Mouse (Mus musculus) c-Kit-positive CD71-positive TER-119-negative erythroid progenitor cells, embryonic 14.5 days (primary cell): ENCODE data around the gene Stpg4.

Experiments
- DNase-seq: peaks from one replicate; pipeline ENCODE4 v3.0.0-alpha.2; 2013; ENCODE audit warnings: low read depth

Gene Stpg4

GRCm38 (mm10) chr17:87446767-87447611, 19.4 kb upstream of the Stpg4 start, which contains the start of gene Calm2:
Gene Calm2, minus strand, starts transcription at chr17:87446935.
- DNase-seq, result peak; percentile 90

GRCm38 (mm10) chr17:87445917-87446766, 18.6 kb upstream of the Stpg4 start:
- DNase-seq, result no peak

GRCm38 (mm10) chr17:87445337-87445916, 17.9 kb upstream of the Stpg4 start:
- DNase-seq, result peak; percentile 24

GRCm38 (mm10) chr17:87444763-87445162, 17.2 kb upstream of the Stpg4 start:
- DNase-seq, result no peak

- no peak for DNase-seq
These were observed 14.0 kb upstream of the Stpg4 start for GRCm38 (mm10) chr17:87441537-87441936.

GRCm38 (mm10) chr17:87439441-87439840, 11.9 kb upstream of the Stpg4 start:
- DNase-seq, result no peak

- DNase-seq, result no peak
These were observed 6.4 kb upstream of the Stpg4 start for GRCm38 (mm10) chr17:87433929-87434328.

- no peak for DNase-seq
These were observed 5.2 kb upstream of the Stpg4 start for GRCm38 (mm10) chr17:87432743-87433142.

- no peak for DNase-seq
These were observed 4.8 kb upstream of the Stpg4 start for GRCm38 (mm10) chr17:87432314-87432713.

GRCm38 (mm10) chr17:87429431-87429830, 1.9 kb upstream of the Stpg4 start:
- no peak for DNase-seq

- DNase-seq, result no peak
These were observed 9.5 kb downstream of the Stpg4 start for GRCm38 (mm10) chr17:87418082-87418481.

- no peak for DNase-seq
These were observed 20.9 kb downstream of the Stpg4 start for GRCm38 (mm10) chr17:87406646-87407045.

GRCm38 (mm10) chr17:87405576-87405975, 22.0 kb downstream of the Stpg4 start:
- DNase-seq, result no peak

- DNase-seq, result no peak
These were observed 24.1 kb downstream of the Stpg4 start for GRCm38 (mm10) chr17:87403462-87403861.

- no peak for DNase-seq
These were observed 25.1 kb downstream of the Stpg4 start for GRCm38 (mm10) chr17:87402444-87402843.

GRCm38 (mm10) chr17:87397088-87397487, 30.5 kb downstream of the Stpg4 start:
- DNase-seq, result no peak

- DNase-seq, result no peak
These were observed 36.3 kb downstream of the Stpg4 start for GRCm38 (mm10) chr17:87391242-87391641.

- no peak for DNase-seq
These were observed 40.5 kb downstream of the Stpg4 start for GRCm38 (mm10) chr17:87387068-87387467.

- no peak for DNase-seq
These were observed 41.7 kb downstream of the Stpg4 start for GRCm38 (mm10) chr17:87385835-87386234.

- no peak for DNase-seq
These were observed 46.9 kb downstream of the Stpg4 start for GRCm38 (mm10) chr17:87380681-87381080.

- DNase-seq, result no peak
These were observed 47.7 kb downstream of the Stpg4 start for GRCm38 (mm10) chr17:87379821-87380220.

GRCm38 (mm10) chr17:87379160-87379624, 48.3 kb downstream of the Stpg4 start:
- DNase-seq, result no peak
